Mouse (Mus musculus) stomach, embryonic 16.5 days (tissue): ENCODE data around the gene Tnfsfm13. TPM values are rescaled to one million over a fixed set of nuclear protein-coding genes. Genes with fewer than 3 reads are reported as not detected.
"Not testable (repeated sequence)": the region's sequence is repeated elsewhere in the genome, so short reads cannot be mapped to it uniquely, and the experiment has no call there.

Experiments
- ATAC-seq: fragments of 200-750 bp; cut with Nextera tagmentation; 2 replicates; pipeline ENCODE4 v1.8.0; 2017; ENCODE audit warnings: moderate number of reproducible peaks, moderate TSS enrichment; ENCODE audit not compliant: insufficient read depth, low FRiP score
- H3K27ac ChIP-seq: fragments of 300-500 bp; sonication (generic); 2 replicates; pipeline ENCODE4 v1.5.1; 2014; ENCODE audit warnings: low read length
- H3K27me3 ChIP-seq: fragments of 300-500 bp; sonication (generic); 2 replicates; pipeline ENCODE4 v1.6.1; 2014; ENCODE audit warnings: low read length, control low read depth, mixed read lengths; ENCODE audit not compliant: control insufficient read depth, insufficient read depth
- H3K36me3 ChIP-seq: fragments of 300-500 bp; sonication (generic); 2 replicates; pipeline ENCODE4 v1.6.1; 2014; ENCODE audit warnings: low read length; ENCODE audit not compliant: control insufficient read depth, insufficient read depth
- H3K4me1 ChIP-seq: fragments of 300-500 bp; sonication (generic); 2 replicates; pipeline ENCODE4 v1.6.1; 2014; ENCODE audit warnings: low read length, control low read depth, mixed read lengths; ENCODE audit not compliant: control insufficient read depth, insufficient read depth
- H3K4me2 ChIP-seq: fragments of 300-500 bp; sonication (generic); 2 replicates; pipeline ENCODE4 v1.6.1; 2014; ENCODE audit warnings: low read depth, low read length, mixed read lengths
- H3K4me3 ChIP-seq: fragments of 300-500 bp; sonication (generic); replicated peaks from 2 replicates; pipeline ENCODE4 v1.5.1; 2014; ENCODE audit warnings: mild to moderate bottlenecking, low read length
- H3K9ac ChIP-seq: fragments of 300-500 bp; sonication (generic); 2 replicates; pipeline ENCODE4 v1.6.1; 2014; ENCODE audit warnings: low read length
- H3K9me3 ChIP-seq: fragments of 300-500 bp; sonication (generic); replicated peaks from 2 replicates; pipeline ENCODE4 v1.6.1; 2016; ENCODE audit warnings: low read length, control low read depth; ENCODE audit not compliant: control insufficient read depth
- whole genome bisulfite sequencing: fragments of 180-500 bp; shearing (Covaris S2); extraction: QIAGEN DNeasy Blood & Tissue Kit; methylation state at CpG from one replicate; pipeline ENCODE4 v1.1.7; 2014; 5-methylcytosine and 5-hydroxymethylcytosine counted together
- polyA plus RNA-seq: library from polyadenylated mRNA; unstranded; fragments of >200 nt; fragmentation: Nextera tagmentation; extraction: Ambion mirVana; gene quantifications from 2 replicates; pipeline ENCODE4 v1.2.1, GENCODE M21; 2015

The Tnfsfm13 gene
- polyA plus RNA-seq, 1 experiment from 2014 or later: 4.2 TPM

GRCm38 (mm10) chr11:69707873-69708381 lies 12.0 kb upstream of the Tnfsfm13 start:
- H3K27ac ChIP-seq: no peak overlapping the region
- 77% methylated on average over 4 of the region's 4 CpGs for WGBS

GRCm38 (mm10) chr11:69707480-69707847 lies 11.6 kb upstream of the Tnfsfm13 start:
- Histone ChIP-seq H3K9me3 (no peaks in the 10 kb centered on the region), H3K36me3 (no peaks in the 10 kb centered on the region), H3K4me2 (no peak overlapping the region), H3K9ac (no peak overlapping the region), H3K27ac (no peak overlapping the region), H3K4me3 (no peak overlapping the region), H3K27me3 (no peaks in the 10 kb centered on the region), H3K4me1 (0 out of 2 replicates have a peak, but pooled peaks cover 3% of the 10 kb centered on the region)
- ATAC-seq: no peak
- WGBS: 85% methylated on average over 4 of the region's 4 CpGs

More at GRCm38 (mm10) chr11:69707873-69708381, 12.0 kb upstream of the Tnfsfm13 start:
- Histone ChIP-seq H3K4me3 (no peak overlapping the region), H3K4me2 (no peak overlapping the region), H3K9ac (no peak overlapping the region), H3K9me3 (no peaks in the 10 kb centered on the region), H3K27me3 (no peaks in the 10 kb centered on the region), H3K4me1 (0 out of 2 replicates have a peak, but pooled peaks cover 3% of the 10 kb centered on the region), H3K36me3 (no peaks in the 10 kb centered on the region)
- ATAC-seq: no peak

GRCm38 (mm10) chr11:69706775-69707479 lies 11.0 kb upstream of the Tnfsfm13 start:
- H3K4me1 ChIP-seq: 0 out of 2 replicates have a peak, but pooled peaks cover 3% of the 10 kb centered on the region
- no peaks in the 10 kb centered on the region for H3K9me3 ChIP-seq
- H3K27ac ChIP-seq: no peak overlapping the region
- no peak for ATAC-seq
- H3K27me3 ChIP-seq: no peaks in the 10 kb centered on the region
- WGBS: 48% methylated on average over 6 of the region's 6 CpGs
- H3K36me3 ChIP-seq: no peaks in the 10 kb centered on the region
- H3K4me3 ChIP-seq: no peak overlapping the region
- no peak overlapping the region for H3K9ac ChIP-seq
- H3K4me2 ChIP-seq: no peak overlapping the region

- WGBS: 15% methylated on average over 2 of the region's 2 CpGs
- Histone ChIP-seq H3K4me1 (0 out of 2 replicates have a peak, but pooled peaks cover 3% of the 10 kb centered on the region), H3K9ac (no peak overlapping the region), H3K4me2 (no peak overlapping the region), H3K27me3 (no peaks in the 10 kb centered on the region), H3K36me3 (no peaks in the 10 kb centered on the region), H3K9me3 (no peaks in the 10 kb centered on the region), H3K27ac (no peak overlapping the region), H3K4me3 (no peak overlapping the region)
- no peak for ATAC-seq
These were observed 8.7 kb upstream of the Tnfsfm13 start for GRCm38 (mm10) chr11:69704613-69705010.

GRCm38 (mm10) chr11:69703814-69704612 lies 8.1 kb upstream of the Tnfsfm13 start:
- 55% methylated on average over 8 of the region's 8 CpGs for WGBS

GRCm38 (mm10) chr11:69703381-69703780 lies 7.5 kb upstream of the Tnfsfm13 start:
- not testable (repeated sequence) for H3K4me2 ChIP-seq, H3K9ac ChIP-seq, H3K4me1 ChIP-seq, ATAC-seq, H3K9me3 ChIP-seq, H3K27me3 ChIP-seq, H3K4me3 ChIP-seq, H3K36me3 ChIP-seq, H3K27ac ChIP-seq
- 75% methylated on average over 2 of the region's 3 CpGs for WGBS

More at GRCm38 (mm10) chr11:69703814-69704612, 8.1 kb upstream of the Tnfsfm13 start:
- Histone ChIP-seq H3K9me3 (no peaks in the 10 kb centered on the region), H3K4me1 (0 out of 2 replicates have a peak, but pooled peaks cover 3% of the 10 kb centered on the region), H3K36me3 (no peaks in the 10 kb centered on the region), H3K27me3 (no peaks in the 10 kb centered on the region), H3K27ac (no peak overlapping the region), H3K4me2 (no peak overlapping the region), H3K9ac (no peak overlapping the region), H3K4me3 (no peak overlapping the region)
- no peak for ATAC-seq

- not testable (repeated sequence) for H3K4me2 ChIP-seq, H3K9ac ChIP-seq, ATAC-seq, H3K4me1 ChIP-seq, H3K36me3 ChIP-seq, H3K27me3 ChIP-seq, H3K4me3 ChIP-seq, H3K27ac ChIP-seq, H3K9me3 ChIP-seq
- 92% methylated on average over 10 of the region's 10 CpGs for WGBS
These were observed 7.0 kb upstream of the Tnfsfm13 start for GRCm38 (mm10) chr11:69702886-69703285.

GRCm38 (mm10) chr11:69699595-69699994 lies 3.7 kb upstream of the Tnfsfm13 start:
- H3K36me3 ChIP-seq: no peaks in the 10 kb centered on the region
- no peak for ATAC-seq
- no peak overlapping the region for H3K4me2 ChIP-seq
- H3K27me3 ChIP-seq: no peaks in the 10 kb centered on the region
- no peak overlapping the region for H3K9ac ChIP-seq
- WGBS: 23% methylated on average over 1 of the region's 1 CpGs
- H3K4me1 ChIP-seq: peaks cover 16% of the 10 kb centered on the region; the same call in 1 of the 2 replicates
- no peaks in the 10 kb centered on the region for H3K9me3 ChIP-seq
- H3K27ac ChIP-seq: no peak overlapping the region
- H3K4me3 ChIP-seq: no peak overlapping the region

- H3K9ac ChIP-seq: no peak overlapping the region
- no peaks in the 10 kb centered on the region for H3K9me3 ChIP-seq
- no peak overlapping the region for H3K27ac ChIP-seq
- peaks cover 13% of the 10 kb centered on the region; the same call in 1 of the 2 replicates for H3K4me1 ChIP-seq
- no peaks in the 10 kb centered on the region for H3K27me3 ChIP-seq
- WGBS: 68% methylated on average over 5 of the region's 5 CpGs
- H3K4me2 ChIP-seq: no peak overlapping the region
- no peak overlapping the region for H3K4me3 ChIP-seq
- no peak for ATAC-seq
- H3K36me3 ChIP-seq: no peaks in the 10 kb centered on the region
These were observed 2.7 kb upstream of the Tnfsfm13 start for GRCm38 (mm10) chr11:69698574-69698973.
